Mouse (Mus musculus) kidney, adult 18-20 months (tissue): ENCODE data around the gene Nol11.
"Not testable (repeated sequence)": the region's sequence is repeated elsewhere in the genome, so short reads cannot be mapped to it uniquely, and the experiment has no call there.

Source experiments
- DNase-seq: peaks from one replicate; pipeline ENCODE4 v3.0.0; 2021

The Nol11 gene

GRCm38 (mm10) chr11:107154431-107154830, 34.8 kb downstream of the Nol11 start:
- DNase-seq, result no peak

- no peak for DNase-seq
These were observed 35.5 kb downstream of the Nol11 start for GRCm38 (mm10) chr11:107153645-107154044.

- peak; percentile 14 for DNase-seq
These were observed 37.4 kb downstream of the Nol11 start for GRCm38 (mm10) chr11:107151809-107152208.

- not testable (repeated sequence) for DNase-seq
These were observed 45.2 kb downstream of the Nol11 start for GRCm38 (mm10) chr11:107143956-107144355.

- DNase-seq, result no peak
These were observed 46.8 kb downstream of the Nol11 start for GRCm38 (mm10) chr11:107142382-107142781.

- no peak for DNase-seq
These were observed 48.4 kb downstream of the Nol11 start for GRCm38 (mm10) chr11:107140756-107141155.

GRCm38 (mm10) chr11:107138633-107139032, 50.5 kb downstream of the Nol11 start:
- no peak for DNase-seq

- DNase-seq, result no peak
These were observed 51.6 kb downstream of the Nol11 start for GRCm38 (mm10) chr11:107137593-107137992.

GRCm38 (mm10) chr11:107136458-107136857, 52.7 kb downstream of the Nol11 start:
- DNase-seq, result not testable (repeated sequence)

GRCm38 (mm10) chr11:107135741-107136140, 53.4 kb downstream of the Nol11 start:
- no peak for DNase-seq

- peak; percentile 55 for DNase-seq
These were observed 56.8 kb downstream of the Nol11 start for GRCm38 (mm10) chr11:107132426-107132825.

- peak; percentile 87 for DNase-seq
These were observed 57.3 kb downstream of the Nol11 start, which contains the start of gene Bptf for GRCm38 (mm10) chr11:107131749-107132421. Bptf (minus strand) TSS chr11:107132127.

- DNase-seq, result peak; percentile 70
These were observed 58.1 kb downstream of the Nol11 start for GRCm38 (mm10) chr11:107130879-107131748.

- DNase-seq, result peak; percentile 18
These were observed 58.9 kb downstream of the Nol11 start for GRCm38 (mm10) chr11:107130221-107130788.

- no peak for DNase-seq
These were observed 59.5 kb downstream of the Nol11 start for GRCm38 (mm10) chr11:107129641-107130040.

GRCm38 (mm10) chr11:107126716-107127115, 62.5 kb downstream of the Nol11 start:
- DNase-seq, result not testable (repeated sequence)

- DNase-seq, result no peak
These were observed 64.2 kb downstream of the Nol11 start for GRCm38 (mm10) chr11:107125011-107125410.

- peak; percentile 79 for DNase-seq
These were observed 64.9 kb downstream of the Nol11 start for GRCm38 (mm10) chr11:107124327-107124731.

- DNase-seq, result no peak
These were observed 71.4 kb downstream of the Nol11 start for GRCm38 (mm10) chr11:107117789-107118188.
